Mouse (Mus musculus) stomach, postnatal 0 days (tissue): ENCODE measurements around the gene Esf1. TPM values are rescaled to one million over a fixed set of nuclear protein-coding genes. Genes with fewer than 3 reads are reported as not detected.

ENCODE experiments used
- ATAC-seq: fragments of 200-750 bp; cut with Nextera tagmentation; 2 replicates; pipeline ENCODE4 v1.8.0; 2017; ENCODE audit not compliant: low FRiP score, low TSS enrichment
- DNase-seq: peaks from one replicate; pipeline ENCODE4 v3.0.0-alpha.2; 2016; ENCODE audit warnings: low spot score
- H3K27ac ChIP-seq: fragments of 300-500 bp; sonication (generic); replicated peaks from 2 replicates; pipeline ENCODE4 v1.5.1; 2014; ENCODE audit warnings: mild to moderate bottlenecking, control low read depth
- H3K27me3 ChIP-seq: fragments of 300-500 bp; sonication (generic); 2 replicates; pipeline ENCODE4 v1.6.1; 2014; ENCODE audit warnings: low read length; ENCODE audit not compliant: control insufficient read depth, insufficient read depth
- H3K36me3 ChIP-seq: fragments of 300-500 bp; sonication (generic); 2 replicates; pipeline ENCODE4 v1.6.1; 2014; ENCODE audit warnings: low read length, mixed read lengths; ENCODE audit not compliant: control insufficient read depth, insufficient read depth
- H3K4me1 ChIP-seq: fragments of 300-500 bp; sonication (generic); replicated peaks from 2 replicates; pipeline ENCODE4 v1.6.1; 2014; ENCODE audit warnings: antibody characterized with exemption; ENCODE audit not compliant: control insufficient read depth, insufficient read depth
- H3K4me2 ChIP-seq: fragments of 300-500 bp; sonication (generic); replicated peaks from 2 replicates; pipeline ENCODE4 v1.6.1; 2014; ENCODE audit warnings: low read depth, mild to moderate bottlenecking, control low read depth, moderate library complexity
- H3K4me3 ChIP-seq: fragments of 300-500 bp; sonication (generic); 2 replicates; pipeline ENCODE4 v1.5.1; 2014; ENCODE audit warnings: low read depth, low read length, control low read depth
- H3K9ac ChIP-seq: fragments of 300-500 bp; sonication (generic); 2 replicates; pipeline ENCODE4 v1.6.1; 2014; ENCODE audit warnings: mild to moderate bottlenecking, low read length, control low read depth, mixed read lengths
- H3K9me3 ChIP-seq: fragments of 300-500 bp; sonication (generic); 2 replicates; pipeline ENCODE4 v1.6.1; 2016; ENCODE audit warnings: low read length; ENCODE audit not compliant: control insufficient read depth
- CTCF ChIP-seq: IDR thresholded peaks from 2 replicates; pipeline ENCODE4 v1.5.1; 2016; ENCODE audit warnings: antibody characterized with exemption, low read depth, mild to moderate bottlenecking, moderate library complexity
- EP300 ChIP-seq: optimal IDR thresholded peaks from 2 replicates; pipeline ENCODE3; 2016; ENCODE audit warnings: antibody characterized with exemption
- WGBS: fragments of 180-500 bp; shearing (Covaris S2); extraction: QIAGEN DNeasy Blood & Tissue Kit; methylation state at CpG from one replicate; pipeline ENCODE4 v1.1.7; 2014; 5-methylcytosine and 5-hydroxymethylcytosine counted together
- polyA plus RNA-seq: library from polyadenylated mRNA; unstranded; fragments of >200 nt; fragmentation: Nextera tagmentation; extraction: Ambion mirVana; gene quantifications from 2 replicates; pipeline ENCODE4 v1.2.1, GENCODE M21; 2015

The Esf1 gene
- polyA plus RNA-seq, 1 experiment from 2014 or later = 14.1 TPM

DNA sequence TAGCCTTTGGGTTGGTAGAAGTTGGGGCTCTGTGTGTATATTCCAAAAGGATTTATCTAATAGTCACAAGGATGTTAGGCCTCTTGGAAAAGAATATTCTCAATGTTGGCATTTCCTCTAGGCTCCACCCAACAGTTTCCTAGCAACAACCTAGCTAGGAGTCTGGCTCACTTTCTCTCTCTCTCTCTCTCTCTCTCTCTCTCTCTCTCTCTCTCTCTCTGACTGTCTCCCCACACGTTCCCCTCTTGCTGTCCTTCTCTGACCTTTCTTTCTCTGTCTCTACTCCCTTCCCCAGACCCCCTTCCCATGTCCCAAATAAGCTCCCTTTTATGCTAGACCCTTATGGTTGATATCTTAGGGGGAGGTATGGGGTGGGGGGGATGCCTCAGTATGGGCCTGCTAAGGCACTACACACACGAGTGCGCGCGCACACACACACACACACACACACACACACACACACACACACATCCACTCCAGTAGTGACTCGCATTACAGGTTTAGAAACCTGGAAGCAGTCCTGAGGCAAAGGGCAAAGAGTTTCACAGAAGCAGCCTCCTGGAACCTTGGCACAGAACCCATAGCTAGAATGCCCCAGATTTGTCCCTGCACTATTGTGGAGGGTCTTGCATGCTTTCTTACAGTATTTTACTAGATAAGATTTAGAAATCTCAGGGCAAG is 91.6 kb downstream of the Esf1 start:
- ATAC-seq = no peak
- no peak overlapping the region for H3K9ac ChIP-seq

DNA sequence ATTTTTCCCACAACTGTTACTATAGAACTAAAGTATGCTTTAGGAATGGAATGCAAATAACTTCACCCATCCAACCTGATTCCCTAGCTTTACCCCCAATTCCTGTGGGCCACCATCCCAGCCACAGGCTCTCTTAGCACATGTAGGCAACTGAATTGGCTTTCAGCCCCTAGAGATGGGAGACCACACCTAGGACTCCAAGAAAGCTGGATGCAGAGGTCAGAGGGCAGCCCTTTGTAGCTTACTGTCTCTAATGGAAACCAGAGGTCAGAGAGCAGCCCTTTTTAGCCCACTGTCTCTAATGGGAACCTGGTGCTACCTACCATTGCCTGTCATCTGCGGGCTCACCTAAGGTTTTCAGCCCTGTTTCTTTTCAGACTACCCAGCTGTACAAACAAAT is 92.9 kb downstream of the Esf1 start:
- Histone ChIP-seq H3K4me2 (no peak overlapping the region), H3K4me1 (no peaks in the 10 kb centered on the region), H3K4me3 (no peak overlapping the region), H3K27me3 (no peaks in the 10 kb centered on the region), H3K36me3 (no peaks in the 10 kb centered on the region), H3K9ac (no peak overlapping the region), H3K9me3 (no peaks in the 10 kb centered on the region), H3K27ac (no peak overlapping the region)
- WGBS = 15% methylated on average over 1 of the region's 1 CpGs
- DNase-seq = no peak
- TF ChIP-seq CTCF = no peak
- TF ChIP-seq EP300 = no peak
- no peak for ATAC-seq

More for the DNA sequence above, 91.6 kb downstream of the Esf1 start:
- no peak overlapping the region for H3K27ac ChIP-seq
- H3K4me2 ChIP-seq = no peak overlapping the region
- no peaks in the 10 kb centered on the region for H3K9me3 ChIP-seq
- 55% methylated on average over 6 of the region's 6 CpGs for WGBS
- H3K4me1 ChIP-seq = no peaks in the 10 kb centered on the region
- TF ChIP-seq EP300 (no peak), CTCF (no peak)
- H3K36me3 ChIP-seq = no peaks in the 10 kb centered on the region
- H3K27me3 ChIP-seq = no peaks in the 10 kb centered on the region
- no peak overlapping the region for H3K4me3 ChIP-seq
- DNase-seq = no peak

DNA sequence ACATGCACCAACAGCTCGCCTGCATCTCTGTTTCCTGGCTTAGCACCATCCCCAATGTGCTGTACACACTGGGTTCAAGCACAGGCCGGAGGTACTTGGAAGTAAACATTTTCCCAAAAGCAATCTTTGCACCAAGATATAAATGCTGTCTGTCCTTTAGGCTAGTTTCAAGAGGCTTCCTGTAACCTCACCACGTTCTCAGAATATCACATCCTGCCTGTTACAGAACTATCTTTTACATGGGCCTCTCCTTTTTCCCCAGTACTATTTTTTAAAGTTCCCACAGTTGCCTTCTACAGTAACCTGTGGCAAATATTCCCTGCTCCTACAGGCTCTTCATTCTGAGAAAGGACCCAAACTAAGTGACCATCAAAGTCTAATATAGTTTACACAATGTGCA is 95.2 kb downstream of the Esf1 start:
- TF ChIP-seq CTCF (no peak), EP300 (no peak)
- H3K9me3 ChIP-seq = no peaks in the 10 kb centered on the region
- no peak overlapping the region for H3K4me3 ChIP-seq
- no peaks in the 10 kb centered on the region for H3K27me3 ChIP-seq
- H3K4me2 ChIP-seq = no peak overlapping the region
- 73% methylated on average over 3 of the region's 3 CpGs for WGBS
- DNase-seq = no peak
- no peak overlapping the region for H3K9ac ChIP-seq
- H3K36me3 ChIP-seq = no peaks in the 10 kb centered on the region
- H3K27ac ChIP-seq = no peak overlapping the region
- no peak for ATAC-seq
- H3K4me1 ChIP-seq = no peaks in the 10 kb centered on the region

Other genes with a start within 250 kb of the Esf1 start
- 13.8 and 14.7 TPM in 2 replicates for gene Tasp1, start 103.8 kb downstream of the Esf1 start, polyA plus RNA-seq
- gene Gm17374, start 18.5 kb downstream of the Esf1 start, polyA plus RNA-seq = not detected in 2 replicates
- gene Ndufaf5, start 85 bp upstream of the Esf1 start, polyA plus RNA-seq = 15.2 and 16.8 TPM in 2 replicates
- gene Sel1l2, start 219.1 kb upstream of the Esf1 start, polyA plus RNA-seq = not detected in 2 replicates
- 28.5 and 31.9 TPM in 2 replicates for gene Macrod2, start 224.7 kb upstream of the Esf1 start, polyA plus RNA-seq